Mouse (Mus musculus) brain, adult 2 months (tissue): ENCODE measurements around the gene Rbfox1.

Experiments
- DNase-seq: peaks from one replicate; pipeline ENCODE4 v3.0.0; 2011; ENCODE audit warnings: low read depth, low spot score

The Rbfox1 gene

GRCm38 (mm10) chr16:7139480-7139879 lies 1254.3 kb downstream of the Rbfox1 start:
- DNase-seq: no peak

- DNase-seq: peak; percentile 44
Measured at GRCm38 (mm10) chr16:7140909-7141308, 1255.8 kb downstream of the Rbfox1 start.

- no peak for DNase-seq
Measured at GRCm38 (mm10) chr16:7145505-7145904, 1260.3 kb downstream of the Rbfox1 start.

- DNase-seq: peak; percentile 44
Measured at GRCm38 (mm10) chr16:7146454-7146853, 1261.3 kb downstream of the Rbfox1 start.

GRCm38 (mm10) chr16:7147884-7148283 lies 1262.7 kb downstream of the Rbfox1 start:
- peak; percentile 48 for DNase-seq

GRCm38 (mm10) chr16:7149106-7149899 lies 1264.1 kb downstream of the Rbfox1 start:
- DNase-seq: peak; percentile 77

DNA sequence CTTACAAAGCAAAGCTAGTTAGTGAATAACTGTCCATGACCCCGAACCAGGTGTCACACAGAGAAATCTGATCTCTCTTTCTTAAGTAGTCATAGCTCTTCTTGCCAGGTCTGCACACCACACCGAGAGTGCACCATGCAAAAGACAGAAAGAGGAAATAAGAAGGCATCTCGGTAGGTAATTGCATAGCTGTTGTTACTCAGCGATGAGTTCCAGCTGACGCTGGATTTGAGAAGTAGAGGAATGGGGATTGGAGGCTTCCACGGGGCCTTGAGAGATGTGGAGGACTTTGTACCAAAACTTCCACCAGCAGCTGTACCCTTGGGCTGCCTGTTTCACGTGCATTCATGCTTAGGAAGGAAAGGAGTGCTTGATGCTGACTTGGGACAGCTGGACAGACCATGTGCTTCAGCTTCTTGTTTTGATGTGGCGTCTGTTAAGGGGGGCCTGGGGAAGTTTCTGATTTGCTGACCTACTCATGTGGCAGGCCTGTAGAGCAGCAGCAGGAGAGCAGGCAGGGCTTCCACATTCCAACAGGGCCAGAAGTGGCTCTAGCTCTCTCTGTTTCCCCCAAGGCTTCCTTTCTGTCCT lies 1265.1 kb downstream of the Rbfox1 start:
- peak; percentile 72 for DNase-seq

GRCm38 (mm10) chr16:7152401-7152800 lies 1267.2 kb downstream of the Rbfox1 start:
- peak; percentile 51 for DNase-seq

DNA sequence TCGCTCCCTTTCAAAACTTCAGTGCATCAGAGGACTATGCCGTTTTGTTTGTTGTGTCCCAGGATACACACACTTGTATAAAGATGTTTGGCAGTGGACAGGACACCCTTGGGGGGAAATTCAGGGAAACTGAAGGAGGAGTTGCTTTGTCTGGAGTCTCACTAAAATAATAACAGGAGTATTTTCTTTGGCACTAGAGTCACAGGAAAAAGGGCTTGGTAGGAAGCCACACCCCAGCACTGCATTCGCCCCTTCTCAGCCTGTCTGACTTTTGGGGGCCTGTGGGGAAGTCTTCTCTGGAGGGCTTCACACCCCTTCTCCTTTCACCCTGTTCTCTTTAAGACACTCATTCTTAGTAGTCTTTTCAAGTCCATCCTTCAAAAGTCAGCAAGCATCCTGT lies 1269.5 kb downstream of the Rbfox1 start:
- DNase-seq: no peak

GRCm38 (mm10) chr16:7158856-7159826 lies 1274.0 kb downstream of the Rbfox1 start:
- peak; percentile 77 for DNase-seq

- no peak for DNase-seq
Measured at GRCm38 (mm10) chr16:7159827-7160217, 1274.7 kb downstream of the Rbfox1 start.

GRCm38 (mm10) chr16:7162168-7162567 lies 1277.0 kb downstream of the Rbfox1 start:
- no peak for DNase-seq

DNA sequence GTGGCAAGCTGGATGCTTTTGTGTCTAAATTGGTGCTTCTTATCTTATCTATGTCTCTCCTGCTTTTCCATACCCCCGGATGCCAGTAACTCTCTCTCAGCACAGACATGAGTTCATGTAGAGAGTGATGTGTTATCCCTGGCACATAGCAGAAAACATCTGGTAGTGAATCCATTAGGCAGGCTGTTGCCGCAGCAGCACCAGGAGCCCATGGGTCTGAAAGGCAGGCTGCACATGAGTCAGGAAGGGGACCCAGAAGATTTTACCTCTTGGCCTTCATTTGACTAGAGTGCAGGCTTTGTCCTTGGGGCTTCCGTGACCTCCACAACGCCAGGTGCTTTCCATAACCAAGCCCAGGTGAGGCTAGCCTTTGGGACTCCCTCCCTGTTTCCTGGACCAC lies 1278.5 kb downstream of the Rbfox1 start:
- DNase-seq: no peak

DNA sequence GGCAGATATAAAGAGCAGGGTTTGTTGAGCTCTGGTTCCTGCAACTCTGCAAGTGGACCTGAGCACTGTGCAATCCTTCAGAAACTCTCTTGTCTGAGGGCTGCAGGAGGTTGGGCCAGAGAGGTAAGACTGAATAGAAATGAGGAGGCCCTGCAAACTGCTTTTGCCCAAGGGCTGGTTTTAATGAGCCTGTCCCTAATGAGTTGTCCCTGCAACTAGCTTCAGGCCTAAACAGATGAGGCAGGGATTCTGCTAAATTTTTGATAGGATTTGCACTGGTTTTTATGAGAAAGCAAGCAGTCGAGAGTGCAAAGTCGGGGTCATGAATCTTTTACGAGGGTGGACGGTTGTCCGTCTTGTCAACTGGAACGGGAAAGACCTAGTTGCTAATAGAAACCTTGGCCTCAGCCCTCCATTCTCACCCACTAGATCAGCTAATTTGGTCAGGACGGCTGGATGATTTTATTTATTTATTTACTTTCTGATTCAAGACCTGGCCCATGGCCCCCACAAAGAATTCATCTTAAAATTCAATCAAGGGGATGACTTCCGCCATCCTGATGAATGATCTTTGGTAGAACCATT lies 1279.1 kb downstream of the Rbfox1 start:
- DNase-seq: peak; percentile 33

GRCm38 (mm10) chr16:7175960-7176359 lies 1290.8 kb downstream of the Rbfox1 start:
- DNase-seq: peak; percentile 54

DNA sequence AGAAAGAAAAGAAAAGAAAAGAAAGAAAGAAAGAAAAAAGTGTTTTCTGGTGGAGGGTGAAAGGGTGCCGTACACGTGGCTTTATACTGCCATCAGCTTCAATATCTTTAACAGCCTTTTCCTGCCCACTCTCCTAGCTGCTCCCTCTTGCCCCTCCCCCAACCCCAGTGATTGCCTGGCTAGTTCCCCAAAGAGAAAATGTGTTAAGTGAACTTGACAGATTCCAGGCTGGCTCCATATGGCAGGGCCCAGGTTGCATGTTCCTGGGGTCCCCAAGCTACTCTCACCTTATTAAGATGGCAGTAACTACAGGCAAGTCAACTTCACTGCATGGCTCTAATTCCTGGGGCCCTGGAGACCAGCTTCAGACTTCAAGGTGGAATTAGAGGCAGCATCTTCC lies 1302.6 kb downstream of the Rbfox1 start:
- peak; percentile 88 for DNase-seq

DNA sequence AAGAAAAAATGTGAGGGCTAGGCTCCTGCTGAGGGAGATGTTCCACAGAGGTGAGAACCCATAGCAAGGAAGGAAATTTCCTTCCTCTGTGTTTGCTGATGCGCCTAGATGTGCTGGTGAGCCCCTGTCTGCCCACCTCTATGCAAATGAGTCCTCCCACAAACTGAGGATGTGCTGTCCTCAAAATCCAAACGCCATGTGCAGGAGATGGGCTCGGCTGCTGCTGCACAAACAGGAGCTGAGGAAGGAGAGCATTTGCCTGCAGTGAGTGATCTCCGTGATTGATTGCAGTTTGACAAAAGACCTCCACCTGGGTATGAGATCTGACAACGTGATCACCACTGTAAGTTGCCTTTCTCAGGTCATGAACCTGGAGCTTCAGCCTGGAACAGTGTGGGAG lies 1308.4 kb downstream of the Rbfox1 start:
- DNase-seq: peak; percentile 86

GRCm38 (mm10) chr16:7197953-7198352 lies 1312.8 kb downstream of the Rbfox1 start:
- no peak for DNase-seq

DNA sequence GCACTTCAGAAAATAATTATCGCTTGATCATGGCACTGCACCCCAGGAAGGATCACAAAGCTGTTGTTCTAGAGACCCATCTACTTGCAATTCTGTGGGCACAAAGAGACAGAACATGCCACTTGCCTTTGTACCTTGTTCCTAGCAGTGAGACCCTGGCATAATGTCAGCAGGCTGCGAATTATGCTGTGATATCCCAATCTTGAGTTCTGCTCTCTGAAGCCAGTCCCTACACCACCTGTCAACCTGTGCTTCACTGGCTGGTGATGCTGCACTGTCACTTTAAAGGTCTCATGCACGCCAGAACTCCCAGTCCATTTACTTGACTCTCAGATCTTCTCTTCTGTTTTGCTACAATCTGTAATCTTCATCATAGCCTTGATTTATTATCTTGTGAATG lies 1315.1 kb downstream of the Rbfox1 start:
- DNase-seq: peak; percentile 79

DNA sequence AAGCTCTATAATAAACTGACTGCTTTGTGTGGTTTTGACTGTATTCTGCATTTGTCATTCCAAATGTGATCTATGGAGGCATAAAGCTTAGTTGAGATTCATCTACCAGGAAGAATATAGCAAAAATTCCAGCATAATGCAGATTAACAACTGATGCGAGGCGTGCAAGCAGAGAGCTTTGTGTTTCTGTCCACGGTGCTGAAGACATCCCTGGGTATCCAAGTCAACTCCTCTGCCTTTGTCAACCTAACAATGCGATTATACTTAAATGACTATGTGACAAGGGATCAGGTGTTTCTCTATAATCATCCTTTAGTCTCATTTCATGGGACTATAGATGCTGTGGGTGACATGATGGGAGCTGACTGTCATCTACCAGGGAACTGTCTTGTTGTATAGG lies 1316.7 kb downstream of the Rbfox1 start:
- DNase-seq: no peak

DNA sequence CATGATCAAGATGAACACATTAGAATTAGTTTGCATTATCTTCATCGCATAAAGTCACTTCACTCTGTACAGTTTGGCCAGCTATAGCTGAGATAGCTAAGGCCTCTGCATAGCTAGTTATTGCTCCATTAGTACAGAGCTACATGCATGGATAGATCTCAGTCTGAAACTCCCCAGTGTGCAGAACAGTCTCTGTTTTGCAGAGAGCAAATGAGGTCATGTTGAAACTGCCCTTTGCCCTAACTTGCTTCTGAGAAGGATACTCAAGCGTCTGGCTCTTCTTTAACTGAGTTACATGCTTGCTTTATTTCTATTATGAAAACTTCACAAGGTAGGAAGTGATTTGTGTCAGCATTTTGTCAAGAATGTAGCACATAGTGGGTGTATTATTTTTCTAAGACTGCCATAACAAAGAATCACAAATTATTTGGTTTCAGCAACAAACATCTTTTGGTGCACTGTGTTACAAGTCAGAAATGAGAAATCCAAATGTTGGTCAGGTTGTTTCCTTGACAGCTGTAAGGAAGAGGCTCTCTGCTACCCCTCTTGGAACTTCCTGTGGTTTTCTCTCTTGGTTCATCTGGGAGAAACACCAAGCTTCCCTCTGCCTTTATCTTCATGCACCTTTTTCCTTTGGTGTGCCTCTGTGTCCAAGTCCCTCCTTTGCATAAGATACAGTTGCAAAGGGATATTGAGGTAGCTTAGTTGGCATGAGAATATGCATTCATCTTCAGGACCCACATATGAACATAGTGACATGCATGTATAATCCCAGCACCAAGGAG lies 1321.2 kb downstream of the Rbfox1 start:
- DNase-seq: no peak
